Mouse (Mus musculus) frontal cortex, postnatal 25 days (tissue): Measurements from ENCODE around the gene Desi1.
A peak's percentile ranks its signal among the peaks of the same experiment; 100 is the strongest.

Experiments used
- DNase-seq, 2 experiments: peaks; one replicate each; pipeline ENCODE4 v3.0.0; 2022; ENCODE audit warnings: low spot score in 2 of 2

Desi1 gene

GRCm38 (mm10) chr15:82033762-82034161, at the start of gene Desi1:
TSS of gene Desi1 (minus strand) at chr15:82033862.
- DNase-seq, result no peak

- peak in 1 of 2 experiments; percentile 25 for DNase-seq
Measured at GRCm38 (mm10) chr15:82081161-82081560, 47.5 kb upstream of the Desi1 start.

- no peak for DNase-seq
Measured at GRCm38 (mm10) chr15:82079883-82080282, 46.2 kb upstream of the Desi1 start.

- no peak for DNase-seq
Measured at GRCm38 (mm10) chr15:82073490-82073889, 39.8 kb upstream of the Desi1 start.

- no peak for DNase-seq
Measured at GRCm38 (mm10) chr15:82071816-82072469, 38.3 kb upstream of the Desi1 start.

- no peak for DNase-seq
Measured at GRCm38 (mm10) chr15:82069898-82070297, 36.2 kb upstream of the Desi1 start, which contains the start of gene Mei1. TSS of gene Mei1 (plus strand) at chr15:82069996.

GRCm38 (mm10) chr15:82065511-82065910, 31.8 kb upstream of the Desi1 start:
- DNase-seq, result peak in 1 of 2 experiments; percentile 73

GRCm38 (mm10) chr15:82063909-82064308, 30.2 kb upstream of the Desi1 start:
- DNase-seq, result no peak

- DNase-seq, result no peak
Measured at GRCm38 (mm10) chr15:82058719-82059201, 25.1 kb upstream of the Desi1 start, which contains the start of gene 4930407I10Rik. TSS of gene 4930407I10Rik (plus strand) at chr15:82059151.

- no peak for DNase-seq
Measured at GRCm38 (mm10) chr15:82052544-82052943, 18.9 kb upstream of the Desi1 start.

GRCm38 (mm10) chr15:82047080-82047883, 13.6 kb upstream of the Desi1 start, which contains the start of gene Snu13:
TSS of gene Snu13 (minus strand) at chr15:82047598.
- peak; percentile 84 to 86 for DNase-seq

GRCm38 (mm10) chr15:82046246-82046891, 12.7 kb upstream of the Desi1 start:
- no peak for DNase-seq

GRCm38 (mm10) chr15:82044166-82044784, 10.6 kb upstream of the Desi1 start:
- no peak for DNase-seq

- peak in 1 of 2 experiments; percentile 27 for DNase-seq
Measured at GRCm38 (mm10) chr15:82040650-82041049, 7.0 kb upstream of the Desi1 start.

GRCm38 (mm10) chr15:82035904-82036689, 2.4 kb upstream of the Desi1 start:
- DNase-seq, result no peak

GRCm38 (mm10) chr15:82032386-82032785, 1.3 kb downstream of the Desi1 start:
- no peak for DNase-seq

- DNase-seq, result no peak
Measured at GRCm38 (mm10) chr15:82027726-82028125, 5.9 kb downstream of the Desi1 start.

GRCm38 (mm10) chr15:82027276-82027675, 6.4 kb downstream of the Desi1 start:
- DNase-seq, result no peak

GRCm38 (mm10) chr15:82023965-82024635, 9.6 kb downstream of the Desi1 start:
- DNase-seq, result no peak

GRCm38 (mm10) chr15:82022535-82023088, 11.1 kb downstream of the Desi1 start:
- DNase-seq, result no peak
